ENCODE assay signal across 18 mouse cellular contexts in the genomic region with DNA sequence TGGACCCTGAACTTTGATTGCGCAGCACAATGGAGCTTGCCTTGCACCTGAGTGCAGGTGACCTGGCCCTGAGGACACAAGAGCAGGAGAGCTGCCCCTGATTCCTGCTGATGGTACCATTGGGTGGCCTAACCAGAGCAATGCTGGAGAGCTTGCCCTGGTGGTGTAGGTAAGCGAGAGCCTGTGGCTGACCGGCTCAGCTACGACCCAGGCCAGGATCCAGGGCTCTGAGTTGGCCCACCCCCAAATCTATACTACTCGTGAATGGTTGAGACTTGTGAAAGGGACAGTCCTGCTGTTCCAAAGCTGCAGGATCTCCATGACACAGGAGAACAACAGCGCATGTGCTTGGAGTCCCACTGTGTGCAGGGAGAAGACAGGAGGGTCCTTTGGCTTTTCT. TPM values are rescaled to one million over a fixed set of nuclear protein-coding genes. Genes with fewer than 3 reads are reported as not detected.
"Had no signal": no experiment of that assay in that cellular context is flagged by ENCODE, and none has a peak within 500 bp of the region (broad histone marks: within the 10 kb centered on the region; RNA-seq: fewer than 3 reads in every experiment).

No protein-coding gene starts in this region.

RNA-seq across cellular contexts. Expression of gene Smok2a, which starts 34.4 kb away (rescaled TPM):
- polyA plus RNA-seq: frontal cortex, adult 2 months; heart, adult 2 months; heart, embryonic 12.5 days; heart, embryonic 14.5 days; heart, embryonic 16.5 days; hindbrain, embryonic 10.5 days; hindbrain, embryonic 12.5 days; hindbrain, embryonic 14.5 days; hindbrain, embryonic 16.5 days; inflammation-experienced regulatory T-cells, adult 6 months; intestine, embryonic 15.5 days; intestine, postnatal 0 days; kidney, embryonic 14.5 days; kidney, embryonic 16.5 days; large intestine, adult 2 months; limb, embryonic 12.5 days; limb, embryonic 14.5 days; liver, adult 2 months had no signal

RNA-seq across cellular contexts. Expression of gene Smok2b, which starts 43.5 kb away (rescaled TPM):
- polyA plus RNA-seq: frontal cortex, adult 2 months; heart, adult 2 months; heart, embryonic 12.5 days; heart, embryonic 14.5 days; heart, embryonic 16.5 days; hindbrain, embryonic 10.5 days; hindbrain, embryonic 12.5 days; hindbrain, embryonic 14.5 days; hindbrain, embryonic 16.5 days; inflammation-experienced regulatory T-cells, adult 6 months; intestine, embryonic 15.5 days; intestine, postnatal 0 days; kidney, embryonic 14.5 days; kidney, embryonic 16.5 days; large intestine, adult 2 months; limb, embryonic 12.5 days; limb, embryonic 14.5 days; liver, adult 2 months had no signal

RNA-seq across cellular contexts. Expression of gene Unc93a, which starts 54.9 kb away (rescaled TPM):
- polyA plus RNA-seq: heart, embryonic 12.5 days; heart, embryonic 14.5 days; heart, embryonic 16.5 days; hindbrain, embryonic 10.5 days; hindbrain, embryonic 12.5 days; hindbrain, embryonic 14.5 days; hindbrain, embryonic 16.5 days; inflammation-experienced regulatory T-cells, adult 6 months; intestine, embryonic 15.5 days; kidney, embryonic 14.5 days; kidney, embryonic 16.5 days; limb, embryonic 12.5 days had no signal
